Mouse (Mus musculus) kidney, adult 2 months (tissue): Measurements from ENCODE around the gene Phlda2.

Source experiments
- CTCF ChIP-seq: fragments of 200-500 bp; conservative IDR thresholded peaks from 2 replicates; pipeline ENCODE4 v1.5.1; 2011; ENCODE audit warnings: low read depth, mild to moderate bottlenecking, control low read depth, low read length, moderate library complexity, mixed read lengths; ENCODE audit not compliant: insufficient read depth, insufficient read length
- POLR2A ChIP-seq: fragments of 200-500 bp; IDR thresholded peaks from one replicate; pipeline ENCODE4 v1.6.1; 2011; ENCODE audit warnings: low read depth, low read length, control low read depth

- TF ChIP-seq CTCF: no peak
- no peak for TF ChIP-seq POLR2A
Measured at GRCm38 (mm10) chr7:143474811-143475210, 28.1 kb downstream of the Phlda2 start.
